Mouse (Mus musculus): Measurements from ENCODE around the gene Mthfd1l. TPM values are rescaled to one million over a fixed set of nuclear protein-coding genes. Genes with fewer than 3 reads are reported as not detected.

The Mthfd1l gene
- polyA plus RNA-seq (2017; shearing (Covaris generic)) = 10 to 100 TPM; 12.7 to 15.4 TPM

- ATAC-seq = peak; percentile 72
Observed at GRCm38 (mm10) chr10:3972981-3973588, at the start of gene Mthfd1l. Gene Mthfd1l (plus strand): TSS chr10:3973118.

DNA sequence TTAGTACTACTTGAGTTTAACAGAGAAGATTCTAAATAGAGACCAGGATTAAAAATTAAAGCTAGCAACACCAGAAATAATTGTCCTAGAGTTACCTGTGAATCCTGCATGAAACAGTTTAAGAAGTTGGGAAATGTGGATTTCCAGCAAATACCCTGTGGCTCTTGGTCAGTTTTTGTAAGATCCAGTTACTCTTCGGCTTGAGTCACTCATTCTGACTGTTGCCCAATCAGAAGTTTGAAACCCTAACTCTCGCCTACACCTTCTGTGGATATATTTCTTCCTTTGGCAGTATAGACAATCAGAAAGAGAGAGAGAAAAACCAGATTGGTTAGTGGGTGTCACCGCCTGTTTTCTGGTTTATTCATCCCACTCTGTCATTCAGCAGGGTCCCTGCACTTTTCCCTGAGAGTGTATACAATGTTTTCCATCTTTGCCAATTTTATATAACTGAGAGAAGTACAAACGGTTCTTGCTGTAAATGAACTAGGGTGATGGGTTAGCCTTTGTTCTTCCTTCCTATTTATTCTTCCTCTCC lies 44.8 kb upstream of the Mthfd1l start:
- ATAC-seq = no peak

DNA sequence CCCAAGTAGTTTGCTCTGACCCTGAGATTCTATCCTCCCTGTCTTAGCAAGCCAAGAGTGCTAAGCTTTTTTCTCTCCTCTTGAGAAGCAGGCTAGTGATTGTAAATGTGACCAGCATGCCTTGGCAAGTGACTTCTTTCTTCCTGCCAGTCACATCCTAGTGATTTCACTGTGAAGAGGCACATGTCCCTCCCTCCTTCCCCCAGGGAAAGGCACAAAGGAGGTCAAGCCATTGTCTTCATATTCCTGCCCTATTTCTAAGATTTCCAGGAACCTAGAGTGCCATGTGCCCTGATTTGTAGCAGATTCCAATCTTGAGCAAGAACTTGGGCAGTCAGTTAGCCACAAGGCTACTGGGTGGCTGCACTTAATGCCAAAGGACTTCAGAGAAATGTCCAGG lies 41.1 kb upstream of the Mthfd1l start:
- ATAC-seq = no peak

DNA sequence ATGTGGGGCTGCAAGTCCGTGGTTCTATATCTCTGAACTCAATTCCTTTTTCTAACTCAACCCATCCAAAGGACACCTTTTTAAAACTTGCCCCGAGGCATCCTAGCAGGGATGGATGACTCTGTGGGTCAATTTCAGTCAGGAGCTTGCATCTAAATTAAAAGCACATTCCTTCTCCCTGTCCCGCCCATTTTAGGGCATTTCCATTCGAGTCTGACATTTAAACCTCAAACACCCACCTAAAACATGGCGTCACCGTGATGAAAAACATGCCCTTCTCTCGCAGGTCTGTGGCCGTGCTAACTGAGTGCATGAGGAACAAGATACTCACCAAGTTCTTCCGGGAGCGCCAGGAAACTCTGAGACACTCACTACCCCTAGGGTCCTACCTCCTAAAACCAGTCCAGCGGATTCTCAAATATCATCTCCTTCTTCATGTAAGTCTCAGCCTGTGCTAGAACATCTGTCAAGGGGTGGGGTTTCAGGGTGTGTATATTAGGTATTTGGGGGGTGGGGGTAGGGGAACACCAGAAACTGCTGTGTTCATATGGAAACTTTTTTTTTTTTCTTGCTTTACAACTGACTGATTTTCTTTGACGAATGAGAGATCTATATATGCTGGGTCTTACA lies 39.5 kb upstream of the Mthfd1l start:
- ATAC-seq = no peak

DNA sequence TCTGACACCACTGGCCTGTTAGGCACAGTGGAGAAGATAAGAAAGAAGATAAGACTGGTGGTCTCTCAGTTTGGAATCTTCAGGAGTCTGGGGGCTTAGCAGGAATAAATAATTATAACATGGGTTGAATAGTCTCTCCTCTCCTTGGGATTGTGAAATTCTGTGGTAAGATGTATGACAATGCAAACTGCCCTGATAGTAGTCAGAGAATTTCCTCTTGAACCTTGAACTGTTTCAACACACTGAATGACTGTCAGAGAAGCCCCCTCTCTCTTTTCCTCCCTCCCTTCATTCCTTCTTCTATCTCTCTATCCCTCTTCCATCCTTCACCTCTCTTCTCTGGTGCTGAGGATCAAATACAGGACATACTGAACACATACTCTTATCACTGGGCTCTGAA lies 36.1 kb upstream of the Mthfd1l start:
- no peak for ATAC-seq

DNA sequence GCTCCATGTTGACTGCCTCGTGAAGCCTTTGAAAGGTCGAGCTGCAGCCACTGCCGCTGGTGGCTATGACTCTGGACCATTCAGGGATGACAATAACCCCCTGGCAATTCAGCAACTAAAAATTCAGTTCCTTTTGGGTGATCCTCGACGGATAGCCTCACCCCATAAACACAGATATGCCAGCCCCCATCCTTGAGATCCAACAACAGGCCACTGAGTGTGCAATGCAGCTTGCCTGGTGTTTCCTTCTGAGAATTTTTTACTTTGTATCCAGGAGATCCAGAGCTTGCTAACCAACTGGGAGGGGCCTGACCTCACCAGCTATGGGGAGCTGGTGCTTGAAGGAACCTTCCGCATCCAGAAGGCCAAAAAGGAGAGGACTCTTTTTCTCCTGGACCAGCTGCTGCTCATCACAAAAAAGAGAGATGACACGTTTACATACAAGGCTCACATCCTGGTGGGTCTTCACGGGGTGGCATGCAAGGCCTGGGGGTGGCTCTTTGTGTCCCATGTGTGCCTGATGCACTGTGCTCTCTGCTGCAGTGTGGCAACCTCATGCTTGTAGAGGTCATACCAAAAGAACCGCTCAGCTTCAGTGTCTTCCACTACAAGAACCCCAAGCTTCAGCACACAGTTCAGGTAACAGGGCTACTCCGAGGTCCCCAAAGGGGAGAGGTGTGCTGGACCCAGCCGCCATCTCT lies 32.9 kb upstream of the Mthfd1l start:
- no peak for ATAC-seq

- ATAC-seq = no peak
Observed at GRCm38 (mm10) chr10:3940596-3940975, 32.3 kb upstream of the Mthfd1l start.

- no peak for ATAC-seq
Observed at GRCm38 (mm10) chr10:3941054-3941757, 31.7 kb upstream of the Mthfd1l start.

GRCm38 (mm10) chr10:3942289-3942688 lies 30.6 kb upstream of the Mthfd1l start:
- no peak for ATAC-seq

DNA sequence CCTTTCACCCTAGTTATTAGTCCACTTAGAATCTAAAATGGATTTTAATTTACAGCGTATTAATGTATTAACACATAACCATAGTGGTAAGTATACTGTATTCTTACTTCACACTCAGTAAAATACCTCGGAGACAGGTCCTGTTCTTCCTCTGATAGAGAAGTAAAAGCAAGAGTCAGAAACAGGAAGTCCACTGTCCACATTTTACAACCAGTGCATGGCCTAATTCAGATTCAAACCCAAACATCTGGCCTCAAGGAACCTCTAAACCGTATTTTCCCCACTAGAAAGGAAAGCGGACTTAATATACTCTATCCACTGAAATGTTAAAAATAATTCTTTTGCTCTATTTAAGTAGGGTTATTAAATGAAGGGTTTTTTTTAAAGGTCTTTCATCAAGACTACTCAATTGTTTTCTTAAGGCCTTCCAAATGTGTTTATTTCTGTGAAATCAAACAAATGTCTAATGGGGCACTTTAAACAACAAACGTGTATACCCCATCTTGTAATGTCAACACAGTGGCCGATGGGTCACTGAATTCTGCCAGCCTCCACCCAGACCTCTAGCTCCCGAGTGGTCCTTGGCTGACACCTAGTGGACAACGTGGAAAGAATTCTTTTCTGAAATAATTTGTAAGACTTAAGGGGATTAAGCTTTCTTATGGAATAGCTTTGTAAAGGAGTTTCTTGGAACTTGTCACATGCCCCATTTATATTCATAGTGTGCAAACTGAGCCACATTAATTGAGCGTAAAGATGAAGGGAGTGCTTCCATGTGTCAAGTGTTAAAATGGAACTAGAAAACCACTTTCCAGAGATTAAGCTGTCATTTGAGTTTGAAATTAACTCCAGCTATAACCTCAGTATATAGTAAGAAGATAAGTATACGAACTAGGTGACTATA lies 29.2 kb upstream of the Mthfd1l start:
- no peak for ATAC-seq

DNA sequence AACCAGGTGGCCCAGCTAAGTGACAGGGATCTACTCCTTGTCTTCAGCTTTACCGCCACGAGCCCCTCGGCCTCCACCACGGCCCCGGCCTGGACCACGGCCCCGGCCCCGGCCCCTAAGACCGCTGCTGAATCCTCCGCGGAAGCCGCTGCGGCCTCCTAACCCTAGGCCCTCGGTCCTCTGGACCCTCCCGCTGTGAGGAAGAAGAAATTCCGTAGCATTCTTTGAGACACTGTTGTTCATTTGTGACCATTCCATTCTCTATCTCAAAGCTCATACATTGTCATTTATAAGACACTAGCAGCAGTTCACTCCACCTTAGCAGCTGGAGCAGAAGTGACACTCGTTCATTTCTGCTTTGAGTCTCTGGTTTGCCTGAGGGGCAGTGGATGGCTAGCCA lies 26.0 kb upstream of the Mthfd1l start:
- ATAC-seq = no peak

- ATAC-seq = no peak
Observed at GRCm38 (mm10) chr10:3947346-3947745, 25.6 kb upstream of the Mthfd1l start.

- no peak for ATAC-seq
Observed at GRCm38 (mm10) chr10:3949306-3949705, 23.6 kb upstream of the Mthfd1l start.

GRCm38 (mm10) chr10:3956471-3956870 lies 16.4 kb upstream of the Mthfd1l start:
- ATAC-seq = no peak

GRCm38 (mm10) chr10:3958591-3958990 lies 14.3 kb upstream of the Mthfd1l start:
- no peak for ATAC-seq

- no peak for ATAC-seq
Observed at GRCm38 (mm10) chr10:3969026-3969425, 3.9 kb upstream of the Mthfd1l start.

- ATAC-seq = no peak
Observed at GRCm38 (mm10) chr10:3972237-3972636, 681 bp upstream of the Mthfd1l start.

GRCm38 (mm10) chr10:3973589-3974070 lies 712 bp downstream of the Mthfd1l start:
- peak; percentile 88 for ATAC-seq

GRCm38 (mm10) chr10:3974380-3974779 lies 1.5 kb downstream of the Mthfd1l start:
- no peak for ATAC-seq

GRCm38 (mm10) chr10:3975898-3976622 lies 3.1 kb downstream of the Mthfd1l start:
- no peak for ATAC-seq

- no peak for ATAC-seq
Observed at GRCm38 (mm10) chr10:3976623-3977010, 3.7 kb downstream of the Mthfd1l start.
